Mouse (Mus musculus) left cerebral cortex, postnatal 10 days (tissue): ENCODE results near the gene Stxbp5. TPM values are rescaled to one million over a fixed set of nuclear protein-coding genes. Genes with fewer than 3 reads are reported as not detected.
A peak's percentile ranks its signal among the peaks of the same experiment; 100 is the strongest.
"Not testable (repeated sequence)": the region's sequence is repeated elsewhere in the genome, so short reads cannot be mapped to it uniquely, and the experiment has no call there.

Experiments
- DNase-seq, 2 experiments: peaks; one replicate each; pipeline ENCODE4 v3.0.0; 2021 to 2022; ENCODE audit warnings: low spot score in 2 of 2, mixed read lengths in 1 of 2; ENCODE audit errors: extremely low spot score in 1 of 2
- intact Hi-C: fragments of 180-260 bp; cut with DNase I; formaldehyde crosslinking; loops from one replicate; pipeline ENCODE4 v1.15.1; 2025
- total RNA-seq, 2 experiments: library from RNA; stranded (reverse); gene quantifications; 2 replicates each; pipeline ENCODE4 v1.2.3; 2021

Gene Stxbp5
- total RNA-seq = 10 to 100 TPM; 91.6 to 96.0 TPM

DNA sequence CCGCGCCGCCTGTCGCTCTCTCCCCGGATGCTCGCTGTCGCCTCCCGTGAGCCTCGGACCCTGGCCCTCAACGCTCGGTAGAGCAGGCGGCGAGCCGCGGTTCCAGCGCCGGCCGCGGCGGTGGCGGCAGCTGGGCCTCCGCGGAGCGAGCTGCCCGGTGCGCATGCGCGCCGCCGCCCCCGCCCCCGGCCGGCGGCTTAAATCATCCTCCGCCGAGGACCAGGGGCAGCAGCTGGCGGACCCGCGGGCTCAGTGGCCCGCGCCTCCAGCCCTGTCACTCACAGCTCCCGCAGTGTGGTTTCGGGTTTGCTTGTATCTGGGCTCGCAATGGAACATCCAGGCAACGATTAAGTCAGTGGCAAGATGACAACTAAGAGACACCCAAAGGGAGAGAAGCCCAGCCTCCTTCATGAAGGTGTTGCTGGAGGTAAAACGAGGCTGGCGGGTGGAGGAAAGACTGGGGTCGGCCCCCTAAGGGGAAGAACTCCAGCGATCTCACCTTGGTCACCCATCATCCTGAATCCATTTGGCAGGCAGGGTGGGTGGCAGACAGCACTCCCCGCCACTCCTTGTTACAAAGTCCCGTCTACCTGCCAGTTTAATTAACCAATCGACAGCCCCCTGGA is at the start of gene Stxbp5:
Stxbp5 (minus strand) TSS at position 9 of the 626 bp plus-strand sequence.
- peak; percentile 70 to 90 for DNase-seq
- intact Hi-C loops = loop anchor here (5.0 kb wide), 1 partner anchor 206 kb away; no protein-coding TSS in a partner anchor

DNA sequence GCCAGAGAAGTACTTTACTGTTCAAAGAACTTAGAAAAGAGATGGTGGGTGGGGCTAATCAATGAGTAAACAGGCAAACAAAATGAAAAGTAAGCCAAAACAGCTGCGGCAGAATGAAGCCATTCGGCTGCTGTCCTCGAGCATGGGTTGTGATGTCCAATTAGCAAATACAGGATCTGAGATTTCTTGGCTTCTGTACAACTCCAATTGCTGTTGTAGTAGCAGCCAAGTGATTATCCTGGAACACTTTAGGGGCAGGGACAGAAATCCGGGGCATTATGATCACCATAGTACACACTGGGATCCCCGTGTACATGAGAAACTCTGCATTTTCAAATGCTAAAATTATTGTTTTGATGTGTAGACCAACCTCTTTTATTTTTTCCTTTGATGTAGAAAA is 11.5 kb upstream of the Stxbp5 start:
- no peak for DNase-seq
- intact Hi-C loops = no loop called here

DNA sequence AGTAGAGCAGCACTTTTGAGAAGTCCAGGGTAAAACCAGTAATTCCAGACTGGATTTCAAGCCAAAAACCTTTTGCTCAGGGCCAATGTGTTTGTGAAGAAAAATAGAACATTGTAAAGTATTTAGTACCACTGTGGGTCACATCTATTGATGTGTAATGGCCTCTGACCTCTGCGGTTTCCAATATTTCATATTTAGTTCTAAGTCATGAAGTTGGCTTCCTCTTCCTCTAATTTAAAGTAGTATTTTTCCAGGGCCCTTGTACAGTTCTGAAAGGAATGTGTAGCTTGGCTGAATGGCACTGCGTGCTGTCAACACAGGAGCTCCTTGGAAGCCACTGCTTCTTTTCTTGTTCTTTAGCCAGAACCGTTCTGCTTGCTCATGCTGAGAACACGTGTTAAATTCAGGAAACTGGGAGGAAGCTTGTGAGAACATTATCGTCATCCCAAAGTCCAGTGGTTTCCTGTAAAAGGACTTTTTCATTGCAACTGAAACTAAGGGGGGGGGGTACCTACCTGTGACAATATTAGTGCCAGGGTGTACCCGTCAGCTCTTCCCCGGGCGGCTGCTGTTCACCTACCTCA is 7.1 kb upstream of the Stxbp5 start:
- DNase-seq = no peak
- intact Hi-C loops = no loop called here

DNA sequence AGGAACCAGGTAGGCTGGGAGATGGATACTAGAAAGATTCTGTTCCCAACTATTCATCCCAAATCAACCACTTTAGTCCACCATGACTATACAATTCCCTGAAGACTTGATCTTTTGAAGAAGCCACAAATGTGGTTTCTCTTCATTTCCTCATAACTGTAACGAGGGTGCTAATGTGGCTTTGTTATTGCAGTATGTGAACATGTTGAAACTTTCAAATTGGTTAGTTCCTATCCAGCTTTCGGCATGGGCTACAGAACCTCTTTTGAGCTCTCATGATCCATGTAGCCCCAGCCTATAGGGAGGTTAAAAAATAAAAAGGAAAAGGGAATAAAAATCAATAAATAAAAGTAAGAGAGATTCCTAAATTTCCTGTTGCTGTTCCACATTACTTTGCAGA is 6.6 kb upstream of the Stxbp5 start:
- no peak for DNase-seq
- intact Hi-C loops = no loop called here

DNA sequence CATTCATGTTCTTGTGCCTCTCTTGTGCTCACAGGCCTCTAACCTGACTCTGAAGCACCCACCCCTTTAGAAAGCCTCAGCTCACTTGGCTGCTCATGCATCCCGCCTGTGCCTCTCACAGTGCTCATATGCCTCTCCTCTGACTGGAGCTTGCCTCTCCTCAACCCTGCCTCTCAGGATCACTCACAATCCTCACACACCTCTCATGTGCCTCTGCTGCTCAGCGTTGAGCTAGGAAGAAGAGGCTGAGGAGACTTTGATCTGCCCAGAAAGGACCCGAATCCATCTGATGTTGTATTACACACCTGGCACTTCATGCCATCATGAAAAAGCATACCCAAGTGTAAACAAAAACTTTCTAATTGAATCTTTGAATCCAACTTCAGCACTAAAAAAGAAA is 5.3 kb upstream of the Stxbp5 start:
- DNase-seq = no peak
- intact Hi-C loops = no loop called here

DNA sequence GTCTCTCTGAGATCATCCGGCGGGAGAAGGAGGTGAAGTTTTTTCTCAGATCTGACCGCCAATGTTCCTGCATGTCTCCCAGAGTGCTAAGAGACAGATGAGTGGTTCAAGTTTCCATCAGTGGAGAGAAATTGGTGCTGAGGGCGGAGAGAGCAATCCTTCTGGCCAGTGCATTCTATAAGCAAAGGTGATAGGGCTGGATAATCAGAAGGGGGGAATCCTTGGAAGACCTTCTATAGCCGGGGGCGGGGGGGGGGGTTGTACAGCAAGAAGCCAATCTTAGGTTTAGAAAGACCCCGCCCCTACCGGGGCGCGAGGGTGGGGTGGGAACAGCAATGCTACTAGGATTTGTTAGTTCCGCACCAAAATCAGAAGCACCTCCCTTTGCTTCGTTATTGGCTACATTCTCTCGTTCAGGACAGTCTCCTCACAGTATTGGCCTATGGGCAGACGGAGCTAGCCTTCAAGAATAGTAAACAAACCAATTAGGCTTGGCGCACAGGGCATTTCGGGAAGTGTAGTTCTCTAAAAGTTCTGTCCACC is 889 bp upstream of the Stxbp5 start:
- intact Hi-C loops = loop anchor here (5.0 kb wide), 1 partner anchor 206 kb away; no protein-coding TSS in a partner anchor

DNA sequence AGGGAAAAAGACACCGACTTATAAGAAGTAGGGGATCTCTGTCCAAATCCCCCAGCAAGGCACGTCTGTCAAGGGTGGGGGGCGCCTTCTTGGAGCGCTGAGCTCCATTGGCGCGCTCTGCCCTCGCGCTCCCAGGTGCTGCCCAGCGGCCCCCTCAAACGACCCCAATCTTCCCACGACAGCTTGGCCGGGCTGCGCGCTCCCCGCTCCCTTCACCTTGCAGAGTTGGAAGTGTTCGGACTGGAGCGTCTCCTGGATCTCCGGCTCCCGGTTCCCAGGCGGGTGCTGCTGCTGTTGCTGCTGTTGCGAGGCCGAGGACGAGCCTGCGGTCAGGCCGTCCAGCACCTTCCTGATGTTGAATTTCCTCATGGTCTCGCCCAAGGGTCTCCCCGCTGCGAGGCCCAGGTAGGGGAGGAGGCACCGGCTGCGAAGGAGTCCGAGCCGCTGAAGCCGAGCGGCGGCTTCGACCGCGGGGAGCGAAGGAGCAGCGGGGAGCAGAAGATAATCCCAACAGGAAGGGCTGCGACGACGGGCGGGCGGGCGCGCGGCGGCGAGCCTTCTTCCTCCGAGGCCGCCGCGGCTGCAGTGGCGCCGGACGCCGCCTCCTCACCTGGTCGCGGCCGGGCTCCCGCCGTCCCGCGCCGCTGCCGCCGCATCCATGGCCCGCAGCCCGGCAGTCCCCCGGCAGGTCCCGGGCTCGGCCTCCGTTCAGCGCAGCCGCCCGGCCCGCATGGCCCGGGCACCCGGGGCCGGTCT is 386 bp downstream of the Stxbp5 start:
- DNase-seq = peak in 1 of 2 experiments; percentile 65
- intact Hi-C loops = loop anchor here (5.0 kb wide), 1 partner anchor 207 kb away; no protein-coding TSS in a partner anchor

More for the DNA sequence above, 889 bp upstream of the Stxbp5 start:
- peak; percentile 84 to 91 for DNase-seq

DNA sequence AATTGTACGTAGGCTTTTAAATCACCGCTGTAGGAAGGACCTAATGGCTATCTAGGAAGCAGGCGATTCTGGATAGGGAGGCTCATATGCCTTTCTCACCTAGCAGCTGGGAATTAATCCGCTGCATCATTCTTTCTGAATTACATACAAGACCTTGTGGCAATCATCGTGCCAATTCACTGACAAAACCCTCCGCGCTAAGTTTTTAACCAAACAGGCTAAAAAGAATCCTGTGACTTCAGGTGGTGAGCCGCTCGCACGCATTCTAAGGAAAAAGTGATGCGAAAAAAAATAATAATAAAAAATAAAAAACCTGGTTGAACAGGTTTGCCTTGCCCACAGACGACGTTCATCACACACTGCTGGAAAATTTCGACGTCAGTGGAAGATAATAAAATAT is 1.1 kb downstream of the Stxbp5 start:
- intact Hi-C loops = loop anchor here (5.0 kb wide), 2 partner anchors 83 to 207 kb away; no protein-coding TSS in a partner anchor
- DNase-seq = no peak

DNA sequence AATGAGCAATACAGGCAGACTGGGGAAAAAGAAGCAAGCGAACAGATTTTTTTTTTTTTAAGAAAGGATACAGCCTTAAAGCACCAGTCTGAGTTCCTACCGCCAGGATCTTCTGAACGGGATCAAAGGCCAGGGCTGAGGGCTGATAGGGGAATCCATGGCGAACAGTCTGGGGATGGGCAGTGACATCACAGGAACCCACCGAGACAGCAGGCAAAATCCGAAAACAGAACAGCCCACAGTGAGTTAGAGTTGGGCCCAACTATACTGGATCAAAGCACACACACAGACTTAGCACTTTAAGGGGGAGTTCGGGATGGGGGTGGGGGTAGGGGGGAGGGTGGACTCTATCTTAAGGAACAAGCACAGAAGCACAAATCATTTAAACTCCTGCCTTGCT is 1.8 kb downstream of the Stxbp5 start:
- intact Hi-C loops = loop anchor here (5.0 kb wide), 1 partner anchor 82 kb away; no protein-coding TSS in a partner anchor
- no peak for DNase-seq

DNA sequence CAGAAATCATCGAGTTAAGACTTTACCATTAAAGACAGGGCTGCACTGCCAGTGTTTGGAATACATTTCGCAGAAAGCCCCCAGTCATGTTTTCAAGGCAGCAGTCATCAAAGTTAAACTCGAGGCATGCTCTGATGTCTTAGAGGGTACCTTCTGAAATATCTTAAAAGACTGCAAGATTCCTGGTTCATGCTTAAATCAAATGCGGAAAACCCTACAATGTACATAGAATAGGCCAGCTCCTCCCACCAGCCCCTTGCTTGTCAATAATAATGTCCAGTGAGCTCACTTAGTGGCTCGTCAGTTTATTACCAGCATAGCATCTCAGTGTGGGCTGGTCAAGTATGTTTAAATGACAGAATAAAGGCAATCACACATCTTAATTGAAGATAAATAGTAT is 3.0 kb downstream of the Stxbp5 start:
- DNase-seq = no peak
- intact Hi-C loops = loop anchor here (5.0 kb wide), 1 partner anchor 81 kb away; no protein-coding TSS in a partner anchor

DNA sequence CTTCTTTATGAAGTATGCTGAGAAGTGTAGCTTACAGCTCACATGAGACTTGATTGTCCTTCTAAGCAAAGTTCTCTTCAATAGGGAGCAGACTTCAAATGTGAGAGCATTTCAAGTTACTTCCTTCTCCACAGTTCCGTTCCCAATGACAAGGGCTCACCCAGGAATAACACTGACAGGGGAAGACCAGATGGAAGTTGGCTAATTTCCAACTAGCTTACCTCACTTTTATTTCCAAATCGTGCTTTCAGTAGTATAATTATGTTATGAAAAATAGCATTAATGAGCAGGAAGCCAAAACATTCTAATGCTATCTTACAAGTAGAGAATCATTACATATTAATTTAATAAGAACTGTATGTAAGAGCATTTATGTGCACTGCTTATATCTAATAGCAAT is 7.3 kb downstream of the Stxbp5 start:
- no peak for DNase-seq
- intact Hi-C loops = no loop called here

DNA sequence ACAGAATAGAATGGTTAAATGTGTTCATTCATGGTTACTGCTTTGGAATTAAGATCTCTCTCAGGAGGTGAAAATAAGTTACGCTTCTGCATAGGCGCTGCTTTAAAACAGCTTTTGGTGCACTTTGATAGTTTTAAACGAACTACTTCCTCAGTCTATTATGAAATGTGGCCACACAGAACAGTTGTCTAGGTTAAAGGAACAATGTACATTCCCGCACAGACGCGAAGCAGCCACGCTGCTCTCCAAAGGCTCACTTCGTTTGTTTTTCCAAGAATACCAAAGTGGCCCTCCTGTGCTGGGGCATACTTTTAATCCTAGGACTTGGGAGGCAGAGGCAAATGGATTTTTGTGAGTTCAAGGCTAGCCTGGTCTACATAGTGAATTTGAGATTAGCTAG is 11.2 kb downstream of the Stxbp5 start:
- DNase-seq = no peak
- intact Hi-C loops = no loop called here

DNA sequence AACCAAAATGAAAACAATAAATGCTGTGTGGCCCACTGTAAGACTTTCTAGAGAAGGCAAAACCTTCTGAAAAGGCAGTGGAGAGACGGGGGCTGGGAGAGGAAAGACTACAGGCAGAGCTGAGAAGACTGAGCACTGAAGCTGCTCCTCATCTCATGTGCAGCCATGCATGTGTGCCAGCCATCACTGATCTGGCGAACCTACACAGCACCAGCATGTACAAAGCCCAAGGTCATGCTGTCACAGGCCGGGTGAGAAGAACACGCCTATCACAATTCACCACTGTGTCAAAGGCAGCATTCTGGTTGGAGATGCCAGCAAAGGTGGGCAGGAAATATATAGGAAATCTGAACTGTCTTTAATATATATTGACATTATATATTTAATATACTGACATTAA is 12.2 kb downstream of the Stxbp5 start:
- no peak for DNase-seq
- intact Hi-C loops = no loop called here

DNA sequence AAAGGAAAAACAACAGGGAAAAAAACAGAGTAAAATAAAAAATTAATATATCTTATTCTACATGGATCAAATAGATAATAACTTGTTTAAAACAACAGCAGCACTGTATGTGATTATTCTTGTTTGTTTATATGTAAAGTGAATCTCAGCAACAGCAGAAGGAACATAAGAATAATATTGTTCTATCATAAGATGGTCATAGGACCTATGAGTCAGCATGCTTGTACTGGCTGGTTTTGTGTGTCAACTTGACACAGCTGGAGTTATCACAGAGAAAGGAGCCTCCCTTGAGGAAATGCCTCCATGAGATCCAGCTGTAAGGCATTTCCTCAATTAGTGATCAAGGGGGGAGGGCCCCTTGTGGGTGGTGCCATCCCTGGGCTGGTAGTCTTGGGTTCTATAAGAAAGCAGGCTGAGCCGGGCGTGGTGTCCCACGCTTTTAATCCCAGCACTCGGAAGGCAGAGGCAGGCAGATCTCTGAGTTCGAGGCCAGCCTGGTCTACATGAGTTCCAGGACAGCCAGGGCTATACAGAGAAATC is 19.0 kb downstream of the Stxbp5 start:
- intact Hi-C loops, DNase-seq: not testable (repeated sequence)

DNA sequence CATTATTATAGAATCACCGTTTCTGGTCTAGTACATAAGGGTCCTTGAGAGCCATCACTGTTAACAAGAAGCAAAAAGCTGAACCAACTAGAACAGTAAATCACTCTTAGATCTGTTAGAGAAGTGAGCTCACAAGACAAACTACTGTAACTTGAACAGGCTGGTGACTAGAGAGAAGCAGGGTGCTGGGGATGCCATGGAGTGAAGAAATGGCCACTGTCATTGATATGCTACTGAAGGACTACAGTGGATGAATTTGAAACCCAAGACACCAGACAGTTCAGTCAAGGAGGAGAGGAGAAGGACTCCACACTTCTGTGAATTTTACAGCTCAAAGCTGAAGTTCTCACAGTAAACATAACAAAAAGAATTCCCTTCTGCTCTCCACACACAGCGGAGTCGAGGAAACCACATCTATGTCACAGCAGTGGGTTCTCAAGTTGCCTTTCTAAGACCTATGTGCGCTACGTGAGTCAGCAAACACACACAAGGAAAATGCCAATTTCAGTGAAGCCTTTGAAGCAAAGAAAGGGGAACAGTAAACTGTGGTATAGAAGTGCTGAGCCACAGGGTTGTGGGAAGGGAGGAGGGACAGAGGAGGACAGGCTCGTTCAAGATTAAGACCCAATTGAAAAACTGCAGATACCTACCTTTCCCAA is 20.7 kb downstream of the Stxbp5 start:
- DNase-seq = no peak
- intact Hi-C loops = no loop called here

DNA sequence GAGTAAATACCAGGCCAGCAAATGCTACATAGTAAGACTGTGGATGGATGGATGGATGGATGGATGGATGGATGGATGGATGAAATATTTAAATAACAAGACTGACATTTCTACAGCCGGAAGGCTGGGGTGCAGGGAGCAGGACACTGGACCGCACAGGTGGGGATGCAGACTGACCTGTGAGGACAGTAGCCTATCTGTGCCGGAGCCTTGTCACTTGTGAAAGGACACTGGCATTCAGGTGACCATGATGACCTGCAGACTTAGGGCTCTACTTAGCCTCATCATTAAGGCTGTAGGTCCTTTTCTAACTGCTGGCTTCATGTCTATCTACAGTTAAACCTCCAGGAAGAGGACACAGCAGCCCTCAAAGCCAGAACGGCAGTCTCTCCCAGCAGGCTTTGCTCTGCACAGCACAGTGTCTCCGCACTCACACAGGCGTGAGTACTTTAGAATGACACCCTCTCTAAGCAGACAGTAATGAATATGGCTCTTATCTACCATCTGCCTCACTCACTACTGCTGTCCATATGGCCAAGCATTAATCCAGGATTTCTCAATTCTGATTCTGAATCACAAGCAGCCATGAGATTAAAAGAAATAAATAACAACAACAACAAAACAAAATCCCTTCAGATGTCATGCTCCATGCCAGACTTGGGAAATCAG is 21.9 kb downstream of the Stxbp5 start:
- no peak for DNase-seq
- intact Hi-C loops = no loop called here

DNA sequence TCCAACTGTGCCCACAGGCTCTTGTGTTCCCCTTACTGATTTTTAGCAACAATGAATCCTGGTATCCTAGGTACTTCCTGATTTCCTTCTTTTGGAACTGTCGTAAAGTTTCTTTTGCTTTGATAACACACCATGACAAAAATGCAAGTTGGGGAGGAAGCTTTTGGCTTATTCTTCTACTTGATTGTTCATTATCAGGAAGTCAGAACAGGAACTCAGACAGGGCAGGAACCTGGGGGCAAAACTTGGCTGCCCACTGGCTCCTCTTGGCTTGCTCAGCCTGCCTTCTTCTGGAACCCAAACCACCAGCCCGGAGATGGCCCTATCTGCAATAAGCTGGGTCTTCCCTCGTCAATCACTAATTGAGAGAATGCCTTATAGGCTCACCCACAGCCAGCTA is 25.0 kb downstream of the Stxbp5 start:
- intact Hi-C loops = no loop called here

DNA sequence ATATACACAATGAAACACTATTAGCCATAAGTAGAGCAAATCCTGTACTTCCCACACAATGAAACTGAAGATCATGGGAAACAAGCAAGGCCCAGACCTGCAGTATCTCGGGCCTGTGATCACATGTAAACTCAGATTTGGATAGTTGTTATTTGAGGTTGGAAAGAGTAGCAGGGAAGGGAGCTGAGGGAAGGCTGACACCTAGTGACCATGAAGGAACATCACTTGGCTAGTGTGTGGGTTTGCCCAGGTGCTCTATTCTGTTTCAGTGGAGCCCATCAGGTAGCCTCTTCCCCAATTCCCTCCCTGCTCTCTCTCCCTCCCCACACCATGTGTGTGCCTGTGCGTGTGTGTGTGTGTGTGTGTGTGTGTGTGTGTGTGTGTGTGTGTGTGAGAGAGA is 28.7 kb downstream of the Stxbp5 start:
- no peak for DNase-seq

More for the DNA sequence above, 25.0 kb downstream of the Stxbp5 start:
- DNase-seq = no peak

More for the DNA sequence above, 28.7 kb downstream of the Stxbp5 start:
- intact Hi-C loops = no loop called here
